Mouse (Mus musculus): Measurements from ENCODE around the gene Mettl21c. TPM values are rescaled to one million over a fixed set of nuclear protein-coding genes. Genes with fewer than 3 reads are reported as not detected.

Mettl21c gene
- polyA plus RNA-seq (2014; fragmentation: Illumina TruSeq; extraction: RNeasy Lipid Tissue Mini Kit (QIAGEN cat#74804); ENCODE audit: low read depth, low replicate concordance), result not detected

GRCm38 (mm10) chr1:44019934-44020333 is at the start of gene Mettl21c:
Mettl21c (minus strand) TSS chr1:44020034.

GRCm38 (mm10) chr1:44061836-44062235 is 42.0 kb upstream of the Mettl21c start, which contains the start of gene Gm8251:
Gm8251 (minus strand) TSS chr1:44061936.

Other genes with a start within 250 kb of the Mettl21c start
- 76.6 TPM for gene Uxs1, start 192.2 kb downstream of the Mettl21c start, polyA plus RNA-seq (2014; fragmentation: Illumina TruSeq; extraction: RNeasy Lipid Tissue Mini Kit (QIAGEN cat#74804); ENCODE audit: low read depth, low replicate concordance)
- 135 TPM for gene Tpp2, start 86.4 kb downstream of the Mettl21c start, polyA plus RNA-seq (2014; fragmentation: Illumina TruSeq; extraction: RNeasy Lipid Tissue Mini Kit (QIAGEN cat#74804); ENCODE audit: low read depth, low replicate concordance)
- gene Gm8251, start 41.9 kb upstream of the Mettl21c start, polyA plus RNA-seq (2014; fragmentation: Illumina TruSeq; extraction: RNeasy Lipid Tissue Mini Kit (QIAGEN cat#74804); ENCODE audit: low read depth, low replicate concordance), result 0.63 TPM
- 46.0 TPM for gene Tex30, start 82.4 kb upstream of the Mettl21c start, polyA plus RNA-seq (2014; fragmentation: Illumina TruSeq; extraction: RNeasy Lipid Tissue Mini Kit (QIAGEN cat#74804); ENCODE audit: low read depth, low replicate concordance)
- gene Kdelc1, start 98.8 kb upstream of the Mettl21c start, polyA plus RNA-seq (2014; fragmentation: Illumina TruSeq; extraction: RNeasy Lipid Tissue Mini Kit (QIAGEN cat#74804); ENCODE audit: low read depth, low replicate concordance), result 24.3 TPM
- gene Bivm, start 98.9 kb upstream of the Mettl21c start, polyA plus RNA-seq (2014; fragmentation: Illumina TruSeq; extraction: RNeasy Lipid Tissue Mini Kit (QIAGEN cat#74804); ENCODE audit: low read depth, low replicate concordance), result 50.9 TPM
- 36.4 TPM for gene Ercc5, start 127.7 kb upstream of the Mettl21c start, polyA plus RNA-seq (2014; fragmentation: Illumina TruSeq; extraction: RNeasy Lipid Tissue Mini Kit (QIAGEN cat#74804); ENCODE audit: low read depth, low replicate concordance)
- gene Mettl21e, start 198.9 kb upstream of the Mettl21c start, polyA plus RNA-seq (2014; fragmentation: Illumina TruSeq; extraction: RNeasy Lipid Tissue Mini Kit (QIAGEN cat#74804); ENCODE audit: low read depth, low replicate concordance), result not detected